Mouse (Mus musculus) hindbrain, embryonic 12.5 days (tissue): ENCODE measurements at regions not wholly inside any gene's neighbourhood (a gene's known extent, or its start where the extent isn't known, plus 50 kb on each side); places are given as distances from the start of the nearest gene placed in this dataset.

Experiments used
- ATAC-seq: fragments of 200-750 bp; cut with Nextera tagmentation; 2 replicates; pipeline ENCODE4 v1.8.0; 2017; ENCODE audit warnings: moderate TSS enrichment; ENCODE audit not compliant: low FRiP score
- H3K27ac ChIP-seq: fragments of 300-500 bp; sonication (generic); 2 replicates; pipeline ENCODE4 v1.5.1; 2016; ENCODE audit warnings: mild to moderate bottlenecking
- H3K27me3 ChIP-seq: fragments of 300-500 bp; sonication (generic); 2 replicates; pipeline ENCODE4 v1.6.1; 2016; ENCODE audit warnings: mild to moderate bottlenecking
- H3K36me3 ChIP-seq: fragments of 300-500 bp; sonication (generic); 2 replicates; pipeline ENCODE4 v1.6.1; 2016; ENCODE audit warnings: mild to moderate bottlenecking
- H3K4me1 ChIP-seq: fragments of 300-500 bp; sonication (generic); 2 replicates; pipeline ENCODE4 v1.6.1; 2016
- H3K4me2 ChIP-seq: fragments of 300-500 bp; sonication (generic); replicated peaks from 2 replicates; pipeline ENCODE4 v1.6.1; 2016; ENCODE audit warnings: mild to moderate bottlenecking
- H3K4me3 ChIP-seq: fragments of 300-500 bp; sonication (generic); 2 replicates; pipeline ENCODE4 v1.5.1; 2016; ENCODE audit warnings: mild to moderate bottlenecking
- H3K9ac ChIP-seq: fragments of 300-500 bp; sonication (generic); 2 replicates; pipeline ENCODE4 v1.6.1; 2016; ENCODE audit warnings: mild to moderate bottlenecking, moderate library complexity
- H3K9me3 ChIP-seq: fragments of 300-500 bp; sonication (generic); replicated peaks from 2 replicates; pipeline ENCODE4 v1.6.1; 2016; ENCODE audit warnings: mild to moderate bottlenecking
- WGBS: fragments of 180-500 bp; shearing (Covaris S2); methylation state at CpG from one replicate; pipeline ENCODE4 v1.1.7; 2016; 5-methylcytosine and 5-hydroxymethylcytosine counted together

- peaks cover 5% of the 10 kb centered on the region; the same call in 1 of the 2 replicates for H3K4me1 ChIP-seq
- ATAC-seq = peak; percentile 75
- 31% methylated on average over 6 of the region's 6 CpGs for WGBS
- no peaks in the 10 kb centered on the region for H3K27me3 ChIP-seq
- no peak overlapping the region for H3K4me3 ChIP-seq
- no peaks in the 10 kb centered on the region for H3K36me3 ChIP-seq
- no peak overlapping the region for H3K4me2 ChIP-seq
- H3K9ac ChIP-seq = no peak overlapping the region
- H3K27ac ChIP-seq = peak overlapping the region; percentile 52; the same call in 1 of the 2 replicates
- H3K9me3 ChIP-seq = no peaks in the 10 kb centered on the region
Observed at GRCm38 (mm10) chr13:80000214-80000613, 883.0 kb upstream of the Arrdc3 start.

GRCm38 (mm10) chr13:80000693-80001092 is 882.5 kb upstream of the Arrdc3 start:
- WGBS = 13% methylated on average over 4 of the region's 4 CpGs
- Histone ChIP-seq H3K4me2 (no peak overlapping the region), H3K9ac (no peak overlapping the region), H3K9me3 (no peaks in the 10 kb centered on the region), H3K27me3 (no peaks in the 10 kb centered on the region), H3K4me3 (no peak overlapping the region), H3K4me1 (peaks cover 5% of the 10 kb centered on the region; the same call in 1 of the 2 replicates), H3K27ac (peak overlapping the region; percentile 52; the same call in 1 of the 2 replicates), H3K36me3 (no peaks in the 10 kb centered on the region)
- peak; percentile 79 for ATAC-seq
